Mouse (Mus musculus): ENCODE data around the gene Adamts14. TPM values are rescaled to one million over a fixed set of nuclear protein-coding genes. Genes with fewer than 3 reads are reported as not detected.
A peak's percentile ranks its signal among the peaks of the same experiment; 100 is the strongest.

Gene Adamts14
- polyA plus RNA-seq, 1 experiment from 2014 or later: 1.8 TPM

GRCm38 (mm10) chr10:61212817-61213216 lies 60.4 kb downstream of the Adamts14 start:
- Histone ChIP-seq H3K4me2 (peak overlapping the region; percentile 15; the same call in 1 of the 2 replicates), H3K4me1 (ENCODE audit: insufficient read depth) (no peaks in the 10 kb centered on the region), H3K9ac (no peak overlapping the region), H3K27ac (ENCODE audit: low read depth) (no peak overlapping the region), H3K9me3 (ENCODE audit: low read depth, low read length) (no peaks in the 10 kb centered on the region), H3K27me3 (ENCODE audit: insufficient read depth, low read length) (peaks cover 6% of the 10 kb centered on the region; the same call in 1 of the 2 replicates), H3K36me3 (ENCODE audit: insufficient read depth) (no peaks in the 10 kb centered on the region), H3K4me3 (ENCODE audit: low read depth, low read length) (no peak overlapping the region)
- no peak for TF ChIP-seq CTCF (IDR thresholded peaks at IDR 0.05; ENCODE audit: low read depth)
- 10% methylated on average over 11 of the region's 11 CpGs for WGBS
- ATAC-seq (ENCODE audit: insufficient read depth) (peak; percentile 47; the same call in 1 of the 2 replicates), DNase-seq (no peak)

- peak; percentile 88 for DNase-seq
- WGBS: 9% methylated on average over 13 of the region's 13 CpGs
- ATAC-seq (ENCODE audit: insufficient read depth): peak; percentile 23; the same call in 1 of the 2 replicates
Measured at GRCm38 (mm10) chr10:61211743-61212142, 61.5 kb downstream of the Adamts14 start.

GRCm38 (mm10) chr10:61211105-61211504 lies 62.1 kb downstream of the Adamts14 start:
- Histone ChIP-seq H3K4me3 (ENCODE audit: low read depth, low read length) (no peak overlapping the region), H3K9ac (no peak overlapping the region), H3K4me2 (no peak overlapping the region), H3K27ac (ENCODE audit: low read depth) (no peak overlapping the region), H3K36me3 (ENCODE audit: insufficient read depth) (no peaks in the 10 kb centered on the region), H3K27me3 (ENCODE audit: insufficient read depth, low read length) (peaks cover 6% of the 10 kb centered on the region; the same call in 1 of the 2 replicates), H3K4me1 (ENCODE audit: insufficient read depth) (no peaks in the 10 kb centered on the region), H3K9me3 (ENCODE audit: low read depth, low read length) (no peaks in the 10 kb centered on the region)
- DNase-seq (no peak), ATAC-seq (ENCODE audit: insufficient read depth) (no peak)
- WGBS: 76% methylated on average over 4 of the region's 4 CpGs
- no peak for TF ChIP-seq CTCF (IDR thresholded peaks at IDR 0.05; ENCODE audit: low read depth)

More at GRCm38 (mm10) chr10:61211743-61212142, 61.5 kb downstream of the Adamts14 start:
- no peaks in the 10 kb centered on the region for H3K9me3 ChIP-seq (ENCODE audit: low read depth, low read length)
- H3K36me3 ChIP-seq (ENCODE audit: insufficient read depth): no peaks in the 10 kb centered on the region
- no peak overlapping the region for H3K4me3 ChIP-seq (ENCODE audit: low read depth, low read length)
- H3K9ac ChIP-seq: no peak overlapping the region
- no peaks in the 10 kb centered on the region for H3K4me1 ChIP-seq (ENCODE audit: insufficient read depth)
- H3K27ac ChIP-seq (ENCODE audit: low read depth): no peak overlapping the region
- TF ChIP-seq CTCF (IDR thresholded peaks at IDR 0.05; ENCODE audit: low read depth): peak; percentile 82
- peaks cover 6% of the 10 kb centered on the region; the same call in 1 of the 2 replicates for H3K27me3 ChIP-seq (ENCODE audit: insufficient read depth, low read length)
- no peak overlapping the region for H3K4me2 ChIP-seq

- Histone ChIP-seq H3K9me3 (ENCODE audit: low read depth, low read length) (no peaks in the 10 kb centered on the region), H3K27ac (ENCODE audit: low read depth) (no peak overlapping the region), H3K27me3 (ENCODE audit: insufficient read depth, low read length) (peaks cover 1% of the 10 kb centered on the region; the same call in 1 of the 2 replicates), H3K9ac (no peak overlapping the region), H3K4me2 (no peak overlapping the region), H3K36me3 (ENCODE audit: insufficient read depth) (no peaks in the 10 kb centered on the region), H3K4me3 (ENCODE audit: low read depth, low read length) (no peak overlapping the region), H3K4me1 (ENCODE audit: insufficient read depth) (no peaks in the 10 kb centered on the region)
- 76% methylated on average over 9 of the region's 9 CpGs for WGBS
- no peak for DNase-seq
- TF ChIP-seq CTCF (IDR thresholded peaks at IDR 0.05; ENCODE audit: low read depth): no peak
- ATAC-seq (ENCODE audit: insufficient read depth): no peak
Measured at GRCm38 (mm10) chr10:61208114-61208684, 65.0 kb downstream of the Adamts14 start.

- H3K36me3 ChIP-seq (ENCODE audit: insufficient read depth): no peaks in the 10 kb centered on the region
- H3K4me2 ChIP-seq: no peak overlapping the region
- 64% methylated on average over 3 of the region's 3 CpGs for WGBS
- H3K27me3 ChIP-seq (ENCODE audit: insufficient read depth, low read length): no peaks in the 10 kb centered on the region
- ATAC-seq (ENCODE audit: insufficient read depth): no peak
- H3K9me3 ChIP-seq (ENCODE audit: low read depth, low read length): no peaks in the 10 kb centered on the region
- no peak overlapping the region for H3K4me3 ChIP-seq (ENCODE audit: low read depth, low read length)
- no peak for TF ChIP-seq CTCF (IDR thresholded peaks at IDR 0.05; ENCODE audit: low read depth)
- no peak overlapping the region for H3K27ac ChIP-seq (ENCODE audit: low read depth)
- DNase-seq: no peak
- no peak overlapping the region for H3K9ac ChIP-seq
- H3K4me1 ChIP-seq (ENCODE audit: insufficient read depth): no peaks in the 10 kb centered on the region
Measured at GRCm38 (mm10) chr10:61203930-61204329, 69.3 kb downstream of the Adamts14 start.

GRCm38 (mm10) chr10:61201596-61202318 lies 71.5 kb downstream of the Adamts14 start:
- no peak overlapping the region for H3K4me3 ChIP-seq (ENCODE audit: low read depth, low read length)
- no peaks in the 10 kb centered on the region for H3K36me3 ChIP-seq (ENCODE audit: insufficient read depth)
- ATAC-seq (ENCODE audit: insufficient read depth) (no peak), DNase-seq (no peak)
- no peak for TF ChIP-seq CTCF (IDR thresholded peaks at IDR 0.05; ENCODE audit: low read depth)
- 62% methylated on average over 12 of the region's 12 CpGs for WGBS
- no peaks in the 10 kb centered on the region for H3K27me3 ChIP-seq (ENCODE audit: insufficient read depth, low read length)
- no peak overlapping the region for H3K4me2 ChIP-seq
- no peak overlapping the region for H3K27ac ChIP-seq (ENCODE audit: low read depth)
- H3K4me1 ChIP-seq (ENCODE audit: insufficient read depth): no peaks in the 10 kb centered on the region
- H3K9ac ChIP-seq: no peak overlapping the region
- H3K9me3 ChIP-seq (ENCODE audit: low read depth, low read length): no peaks in the 10 kb centered on the region

- Histone ChIP-seq H3K36me3 (ENCODE audit: insufficient read depth) (no peaks in the 10 kb centered on the region), H3K9me3 (ENCODE audit: low read depth, low read length) (no peaks in the 10 kb centered on the region), H3K4me3 (ENCODE audit: low read depth, low read length) (no peak overlapping the region), H3K4me1 (ENCODE audit: insufficient read depth) (no peaks in the 10 kb centered on the region), H3K4me2 (no peak overlapping the region), H3K9ac (no peak overlapping the region), H3K27ac (ENCODE audit: low read depth) (no peak overlapping the region), H3K27me3 (ENCODE audit: insufficient read depth, low read length) (no peaks in the 10 kb centered on the region)
- no peak for DNase-seq
- no peak for TF ChIP-seq CTCF (IDR thresholded peaks at IDR 0.05; ENCODE audit: low read depth)
- 47% methylated on average over 9 of the region's 9 CpGs for WGBS
- no peak for ATAC-seq (ENCODE audit: insufficient read depth)
Measured at GRCm38 (mm10) chr10:61200998-61201397, 72.2 kb downstream of the Adamts14 start.
